Mouse (Mus musculus) ES-E14 (cell line): Measurements from ENCODE around the gene Carmil1. TPM values are rescaled to one million over a fixed set of nuclear protein-coding genes. Genes with fewer than 3 reads are reported as not detected.

Experiments used
- DNase-seq: peaks from one replicate; pipeline ENCODE4 v3.0.0-alpha.2; 2013; ENCODE audit warnings: low read depth, low spot score
- H3K27ac ChIP-seq: 2 replicates; pipeline ENCODE4 v1.5.1; 2012; ENCODE audit warnings: low read depth, mild to moderate bottlenecking, low read length, moderate library complexity, mixed read lengths; ENCODE audit not compliant: poor library complexity, insufficient read depth, severe bottlenecking
- H3K36me3 ChIP-seq: 2 replicates; pipeline ENCODE4 v1.6.1; 2012; ENCODE audit warnings: mild to moderate bottlenecking, low read length, moderate library complexity, mixed read lengths; ENCODE audit not compliant: control insufficient read depth, poor library complexity, insufficient read depth, severe bottlenecking
- H3K4me1 ChIP-seq, 2 experiments: fragments of 150-350 bp in 1 of 2; sonication (generic) in 1 of 2; 2 replicates each; pipeline ENCODE4 v1.6.1; 2012; ENCODE audit warnings: low read length in 2 of 2, mild to moderate bottlenecking in 1 of 2, mixed read lengths in 1 of 2; ENCODE audit not compliant: control insufficient read depth in 2 of 2, insufficient read depth in 2 of 2, poor library complexity in 1 of 2
- H3K4me3 ChIP-seq, 2 experiments: fragments of 150-350 bp in 1 of 2; sonication (generic) in 1 of 2; 2 replicates each; pipeline ENCODE4 v1.5.1; 2012; ENCODE audit warnings: low read length in 2 of 2, low read depth in 1 of 2, mild to moderate bottlenecking in 1 of 2, mixed read lengths in 1 of 2; ENCODE audit not compliant: insufficient read depth in 1 of 2, poor library complexity in 1 of 2, severe bottlenecking in 1 of 2
- H3K9ac ChIP-seq: 2 replicates; pipeline ENCODE4 v1.6.1; 2012; ENCODE audit warnings: low read depth, mild to moderate bottlenecking, low read length, mixed read lengths; ENCODE audit not compliant: poor library complexity, insufficient read depth, severe bottlenecking
- H3K9me3 ChIP-seq: fragments of 150-350 bp; sonication (generic); 2 replicates; pipeline ENCODE4 v1.6.1; 2012; ENCODE audit warnings: low read depth, mild to moderate bottlenecking, low read length; ENCODE audit not compliant: control insufficient read depth, insufficient read depth
- CHD2 ChIP-seq: IDR thresholded peaks from 2 replicates; pipeline ENCODE4 v1.6.1; 2014; ENCODE audit warnings: mild to moderate bottlenecking, low read depth, low read length, inconsistent platforms
- HCFC1 ChIP-seq: IDR thresholded peaks from 2 replicates; pipeline ENCODE4 v1.6.1; 2012; ENCODE audit warnings: low read length, inconsistent platforms, borderline replicate concordance; ENCODE audit not compliant: insufficient read depth
- MAFK ChIP-seq: IDR thresholded peaks from 2 replicates; pipeline ENCODE4 v1.6.1; 2014; ENCODE audit warnings: mild to moderate bottlenecking, low read depth, low read length, inconsistent platforms; ENCODE audit not compliant: insufficient read depth
- ZC3H11A ChIP-seq: IDR thresholded peaks from 2 replicates; pipeline ENCODE4 v1.6.1; 2012; ENCODE audit warnings: low read depth, mild to moderate bottlenecking, inconsistent platforms, low read length, borderline replicate concordance
- ZNF384 ChIP-seq: IDR thresholded peaks from 2 replicates; pipeline ENCODE4 v1.6.1; 2012; ENCODE audit warnings: low read depth, low read length, inconsistent platforms
- in situ Hi-C, 2 experiments: fragments of 600-800 bp; cut with MboI; formaldehyde crosslinking; loops; one replicate each; pipeline ENCODE4 v1.15.1; 2025; ENCODE audit warnings: low sequenced_read_pairs in 2 of 2, inconsistent platforms in 1 of 2; ENCODE audit not compliant: unreplicated experiment in 2 of 2
- total RNA-seq: library from RNA; depleted of rRNA; stranded (reverse); fragments of 300-350 nt; gene quantifications from 2 replicates; pipeline ENCODE4 v1.2.3, GENCODE M21; 2012

Gene Carmil1
- total RNA-seq, 1 experiment: 17.0 TPM

GRCm38 (mm10) chr13:24104016-24104415 lies 176.6 kb downstream of the Carmil1 start:
- H3K4me3 ChIP-seq: no peak overlapping the region
- H3K4me1 ChIP-seq: no peaks in the 10 kb centered on the region
- DNase-seq: no peak
- in situ Hi-C loops: no loop called here
- no peak overlapping the region for H3K9ac ChIP-seq
- no peaks in the 10 kb centered on the region for H3K36me3 ChIP-seq
- H3K9me3 ChIP-seq: no peaks in the 10 kb centered on the region
- H3K27ac ChIP-seq: no peak overlapping the region
- TF ChIP-seq ZNF384 (no peak), CHD2 (no peak), ZC3H11A (no peak), MAFK (no peak), HCFC1 (no peak)

- in situ Hi-C loops: no loop called here
- no peak overlapping the region for H3K4me3 ChIP-seq
- no peak overlapping the region for H3K27ac ChIP-seq
- TF ChIP-seq MAFK (no peak), ZC3H11A (no peak), HCFC1 (no peak), CHD2 (no peak), ZNF384 (no peak)
- H3K36me3 ChIP-seq: no peaks in the 10 kb centered on the region
- H3K9me3 ChIP-seq: no peaks in the 10 kb centered on the region
- no peaks in the 10 kb centered on the region for H3K4me1 ChIP-seq
- DNase-seq: no peak
- H3K9ac ChIP-seq: no peak overlapping the region
Observed at GRCm38 (mm10) chr13:24103152-24103551, 177.4 kb downstream of the Carmil1 start.

- Histone ChIP-seq H3K36me3 (no peaks in the 10 kb centered on the region), H3K9ac (no peak overlapping the region), H3K4me1 (no peaks in the 10 kb centered on the region), H3K9me3 (no peaks in the 10 kb centered on the region), H3K27ac (no peak overlapping the region), H3K4me3 (no peak overlapping the region)
- in situ Hi-C loops: no loop called here
- DNase-seq: no peak
- TF ChIP-seq ZNF384: no peak
- TF ChIP-seq CHD2: no peak
- no peak for TF ChIP-seq ZC3H11A
- no peak for TF ChIP-seq HCFC1
- TF ChIP-seq MAFK: no peak
Observed at GRCm38 (mm10) chr13:24102256-24102655, 178.3 kb downstream of the Carmil1 start.

GRCm38 (mm10) chr13:24101157-24102130 lies 179.2 kb downstream of the Carmil1 start:
- Histone ChIP-seq H3K9ac (no peak overlapping the region), H3K27ac (no peak overlapping the region), H3K36me3 (no peaks in the 10 kb centered on the region), H3K9me3 (no peaks in the 10 kb centered on the region), H3K4me3 (no peak overlapping the region), H3K4me1 (no peaks in the 10 kb centered on the region)
- TF ChIP-seq ZC3H11A: no peak
- TF ChIP-seq ZNF384: no peak
- no peak for TF ChIP-seq HCFC1
- no peak for TF ChIP-seq MAFK
- TF ChIP-seq CHD2: no peak
- DNase-seq: no peak
- in situ Hi-C loops: no loop called here
